Mouse (Mus musculus) neutrophil, adult 5-6 weeks (primary cell): ENCODE results near the gene Rcan1. TPM values are rescaled to one million over a fixed set of nuclear protein-coding genes. Genes with fewer than 3 reads are reported as not detected.

Source experiments
- ATAC-seq: fragments of 151-379, 151-347 bp; 2 replicates; pipeline ENCODE4 v1.8.0; 2017; ENCODE audit warnings: mild to moderate bottlenecking, moderate TSS enrichment; ENCODE audit not compliant: insufficient number of reproducible peaks, poor library complexity, low FRiP score, severe bottlenecking; ENCODE audit errors: extremely low read depth
- total RNA-seq: library from RNA; stranded (forward); fragments of 200-1000 nt; gene quantifications from 2 replicates; pipeline ENCODE4 v1.2.3, GENCODE M21; 2017

The Rcan1 gene
- total RNA-seq, 1 experiment from 2014 or later, result 7.3 TPM

DNA sequence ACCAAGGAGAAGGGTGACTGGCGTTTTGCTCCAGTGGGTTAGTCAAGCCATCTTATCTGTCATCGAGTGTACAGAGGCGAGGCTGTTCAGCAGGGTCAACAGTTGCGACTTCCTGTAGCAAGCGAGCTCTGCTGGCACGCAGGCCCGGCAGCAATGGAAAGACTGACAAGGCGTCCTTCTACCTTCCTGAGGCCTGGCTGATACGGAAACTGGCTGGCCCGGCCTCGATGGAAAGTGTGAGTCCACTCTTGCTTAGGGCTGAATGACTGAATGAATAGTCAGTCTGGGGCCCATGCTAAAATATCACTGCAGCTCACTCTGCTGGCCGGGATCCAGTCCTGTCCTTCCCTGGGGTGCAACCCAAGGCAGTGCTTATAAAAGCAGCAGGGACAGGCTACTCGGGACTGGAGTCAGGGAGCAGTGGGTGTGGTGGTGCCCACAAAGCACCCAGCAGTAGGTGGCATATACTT, 27.0 kb downstream of the Rcan1 start:
- ATAC-seq, result no peak

DNA sequence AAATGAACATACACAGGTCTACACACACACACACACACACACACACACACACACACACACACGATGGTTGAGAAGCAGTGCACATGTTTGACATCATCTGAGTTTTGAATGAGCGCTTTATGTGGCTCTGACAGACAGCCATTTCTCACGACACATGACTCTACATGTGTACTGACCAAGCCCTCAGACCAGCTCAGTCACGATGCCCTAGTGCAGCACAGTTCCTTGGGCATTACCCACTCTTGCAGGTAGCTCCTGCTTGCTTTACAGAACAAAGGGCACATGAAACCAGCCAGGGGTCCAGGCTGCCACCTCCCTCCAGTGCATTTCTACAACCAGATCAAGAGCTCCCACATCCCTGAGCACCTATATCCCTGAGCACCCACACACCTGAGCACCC, 27.7 kb downstream of the Rcan1 start:
- no peak for ATAC-seq

DNA sequence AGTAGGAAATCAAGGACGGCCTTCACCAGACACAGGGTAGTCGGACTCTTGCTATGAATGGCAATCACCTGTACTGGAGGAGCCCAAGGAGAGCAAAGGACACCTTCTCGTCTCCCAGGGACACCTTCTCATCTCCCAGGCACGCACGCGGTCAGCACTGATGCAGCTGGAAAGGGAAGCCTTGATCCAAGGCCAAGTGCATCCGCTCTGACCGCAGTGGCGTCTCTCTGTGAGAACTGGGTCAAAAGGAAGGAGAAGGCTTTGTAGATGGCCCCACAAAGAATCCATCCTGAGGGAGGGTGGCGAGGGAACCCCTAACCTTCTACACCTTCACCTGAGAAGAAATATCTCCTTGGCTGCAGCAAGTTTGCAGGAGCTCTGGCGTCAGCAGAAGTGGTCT, 28.5 kb downstream of the Rcan1 start:
- ATAC-seq, result no peak

GRCm38 (mm10) chr16:92441203-92441602, 29.5 kb downstream of the Rcan1 start:
- no peak for ATAC-seq

DNA sequence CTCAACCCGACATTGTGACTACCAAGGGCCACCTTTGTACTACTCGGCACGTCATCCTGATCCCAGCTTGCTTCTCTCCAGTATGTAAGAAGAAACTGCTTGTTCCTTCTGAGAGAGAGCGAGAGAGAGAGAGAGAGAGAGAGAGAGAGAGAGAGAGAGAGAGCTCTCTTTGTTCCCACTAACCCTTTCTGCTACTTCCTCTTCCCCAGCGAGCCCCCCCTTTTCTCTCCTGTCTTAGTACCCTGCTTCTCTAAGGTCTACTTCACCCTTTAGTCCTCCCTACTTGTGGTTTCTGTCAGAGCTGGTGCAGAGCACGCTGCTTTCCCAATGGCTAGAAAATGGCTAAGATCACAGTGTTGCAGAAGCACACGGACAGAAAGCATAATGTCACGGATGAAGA, 30.4 kb downstream of the Rcan1 start:
- no peak for ATAC-seq

GRCm38 (mm10) chr16:92439775-92440174, 30.9 kb downstream of the Rcan1 start:
- no peak for ATAC-seq

GRCm38 (mm10) chr16:92435431-92435985, 35.2 kb downstream of the Rcan1 start:
- ATAC-seq, result no peak

- no peak for ATAC-seq
These were observed 37.5 kb downstream of the Rcan1 start for GRCm38 (mm10) chr16:92433176-92433575.

DNA sequence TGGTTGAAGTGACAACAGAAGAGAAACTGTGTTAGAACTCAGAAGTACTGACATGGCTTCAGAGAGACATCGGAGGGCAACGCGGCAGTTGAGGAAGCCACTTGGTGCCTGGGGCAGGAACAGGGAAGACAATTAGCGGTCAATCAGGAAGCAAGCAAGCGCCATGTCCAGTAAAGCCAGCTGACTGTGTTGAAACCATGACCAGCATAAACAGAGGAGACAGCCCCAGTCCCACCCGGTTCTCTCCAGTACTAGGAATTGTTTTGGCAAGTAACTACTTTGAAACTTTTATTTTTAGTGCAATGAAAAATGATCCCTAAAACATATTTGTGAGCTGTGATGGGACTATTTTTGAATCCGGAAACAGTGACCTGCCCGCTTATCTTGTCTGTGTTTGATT, 39.9 kb downstream of the Rcan1 start:
- ATAC-seq, result no peak

DNA sequence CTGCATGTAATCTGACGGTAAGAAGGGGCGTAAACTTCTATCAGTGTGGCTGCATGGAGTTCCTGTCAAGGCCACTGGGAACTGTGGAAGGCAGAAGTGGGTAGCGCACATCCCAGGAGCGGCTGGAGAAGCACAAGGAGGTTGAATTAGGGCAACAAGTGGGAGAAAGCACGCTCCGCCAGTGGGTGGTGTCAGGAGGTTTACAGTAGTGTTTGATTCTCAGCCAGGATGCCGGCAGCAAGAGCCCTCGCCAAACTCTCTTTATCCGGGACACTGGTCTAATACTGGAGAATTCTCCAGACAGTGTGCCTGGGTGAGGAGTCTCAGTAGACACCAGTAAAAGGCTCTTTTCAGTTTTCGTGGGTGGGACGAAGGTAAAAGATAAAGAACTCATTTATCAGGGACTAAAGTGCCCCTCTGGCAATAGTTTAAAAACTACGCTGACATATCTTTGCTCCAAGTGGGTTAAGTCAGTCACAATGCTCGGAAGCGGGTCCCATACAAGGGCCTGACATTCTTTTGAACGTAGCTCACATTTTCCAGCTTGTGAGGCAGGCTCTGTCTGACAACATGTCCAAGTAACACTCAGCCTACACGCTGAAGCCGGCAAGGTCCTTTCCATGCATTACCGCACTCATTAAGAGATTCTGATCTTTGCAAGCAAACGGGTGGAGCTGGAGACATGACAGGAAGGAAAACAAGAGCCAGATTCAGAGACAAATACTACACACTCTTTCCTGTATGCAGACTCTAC, 42.3 kb downstream of the Rcan1 start:
- no peak for ATAC-seq

GRCm38 (mm10) chr16:92426708-92427107, 44.0 kb downstream of the Rcan1 start:
- no peak for ATAC-seq

GRCm38 (mm10) chr16:92425875-92426274, 44.8 kb downstream of the Rcan1 start:
- ATAC-seq, result no peak

DNA sequence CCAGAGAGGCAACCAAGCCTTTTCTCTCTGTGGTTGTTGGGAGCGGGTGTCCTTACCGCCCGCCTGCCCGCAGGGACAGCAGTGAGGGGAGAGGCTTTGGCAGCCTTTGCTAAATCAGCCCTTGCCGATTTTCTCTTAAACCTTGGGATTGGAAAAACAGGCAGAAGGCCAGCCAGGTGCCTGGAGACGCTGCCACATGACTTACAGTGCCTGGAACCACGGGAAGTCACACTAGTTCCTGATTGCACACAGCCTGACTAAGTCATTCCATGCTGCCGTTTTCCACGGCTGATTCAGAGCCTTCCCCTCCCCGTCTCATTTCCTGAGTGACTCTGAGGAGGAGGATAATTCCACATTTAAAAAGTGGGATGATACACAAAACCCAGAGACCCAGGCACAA, 47.3 kb downstream of the Rcan1 start:
- no peak for ATAC-seq

- no peak for ATAC-seq
These were observed 48.0 kb downstream of the Rcan1 start for GRCm38 (mm10) chr16:92422435-92423362.

DNA sequence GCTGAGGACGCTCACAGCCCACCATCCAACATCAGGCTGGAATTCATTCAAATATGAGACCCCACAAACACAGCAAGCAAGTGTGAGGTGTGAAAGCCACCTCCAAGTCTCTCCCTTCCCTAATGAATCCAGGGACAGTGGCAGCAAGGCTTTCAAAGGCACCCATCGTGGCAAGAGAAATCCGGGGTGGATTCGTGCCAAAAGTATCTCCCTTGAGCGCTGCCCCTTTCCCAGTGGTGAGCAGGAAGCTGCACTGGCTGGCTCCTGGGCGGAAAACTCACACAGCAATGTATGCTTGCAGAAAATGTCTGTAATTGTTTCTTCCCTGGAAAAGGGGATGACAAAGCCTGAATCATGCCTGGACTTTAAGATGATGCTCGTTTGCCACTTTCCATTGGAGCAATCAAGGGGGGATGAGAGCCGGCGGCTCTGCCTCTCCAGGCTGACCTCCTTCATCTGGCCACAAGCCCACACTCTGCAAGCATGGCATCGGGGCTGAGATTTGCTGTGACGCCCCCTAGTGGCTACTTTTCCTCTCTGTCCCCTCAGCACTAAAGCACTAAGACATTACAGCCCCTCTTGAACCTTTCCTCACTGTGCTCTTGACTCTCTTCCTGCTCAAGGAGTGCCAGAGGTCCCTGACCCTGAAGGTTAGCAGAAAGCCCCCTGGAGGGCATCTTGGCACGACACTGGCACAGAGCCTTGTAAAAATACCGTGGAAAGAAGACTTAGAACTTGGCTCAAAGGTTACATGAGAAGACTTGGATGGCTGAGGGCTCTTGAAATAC, 49.3 kb downstream of the Rcan1 start:
- ATAC-seq, result no peak

GRCm38 (mm10) chr16:92420641-92421040, 50.0 kb downstream of the Rcan1 start:
- ATAC-seq, result no peak

DNA sequence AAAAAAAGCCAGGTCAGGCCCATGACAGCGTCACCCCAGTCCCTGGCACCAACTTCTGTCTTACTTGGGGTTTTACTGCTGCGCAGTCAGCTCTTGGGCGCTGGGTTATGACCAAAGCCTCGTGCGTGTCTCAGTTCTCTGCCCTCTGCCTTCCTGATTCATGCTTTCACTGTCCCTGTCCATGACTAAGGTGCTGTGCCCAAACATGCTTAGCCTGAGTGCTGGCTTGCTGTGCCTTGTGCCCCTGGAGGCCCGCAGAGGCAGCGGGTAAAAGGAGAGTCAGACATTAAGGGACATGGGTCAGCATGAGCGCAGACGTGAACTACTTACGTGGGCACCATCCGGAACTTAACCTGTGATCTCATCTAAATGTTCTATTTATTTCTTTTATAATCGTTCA, 51.6 kb downstream of the Rcan1 start:
- no peak for ATAC-seq

- no peak for ATAC-seq
These were observed 53.4 kb downstream of the Rcan1 start for GRCm38 (mm10) chr16:92417267-92417666.

GRCm38 (mm10) chr16:92415702-92416118, 55.0 kb downstream of the Rcan1 start:
- peak; percentile 73; the same call in 1 of the 2 replicates for ATAC-seq
